Mouse (Mus musculus) bone marrow macrophage, adult 2 months (primary cell): ENCODE measurements around the gene Pacs2. TPM values are rescaled to one million over a fixed set of nuclear protein-coding genes. Genes with fewer than 3 reads are reported as not detected.

Experiments used
- H3K27ac ChIP-seq: 2 replicates; pipeline ENCODE4 v1.5.1; 2012; ENCODE audit warnings: low read depth, low read length; ENCODE audit not compliant: insufficient read depth
- H3K4me1 ChIP-seq: 2 replicates; pipeline ENCODE4 v1.6.1; 2012; ENCODE audit warnings: low read length; ENCODE audit not compliant: control insufficient read depth, insufficient read depth
- H3K4me3 ChIP-seq: 2 replicates; pipeline ENCODE4 v1.5.1; 2012; ENCODE audit warnings: mild to moderate bottlenecking, low read length, moderate library complexity; ENCODE audit not compliant: insufficient read depth
- CTCF ChIP-seq: IDR thresholded peaks from 2 replicates; pipeline ENCODE4 v1.5.1; 2012; ENCODE audit warnings: low read depth, mild to moderate bottlenecking, low read length, moderate library complexity
- POLR2A ChIP-seq: IDR thresholded peaks from 2 replicates; pipeline ENCODE4 v1.6.1; 2012; ENCODE audit warnings: mild to moderate bottlenecking, low read depth, low read length, borderline replicate concordance
- polyA plus RNA-seq: library from polyadenylated mRNA; stranded (reverse); fragments of >200 nt; gene quantifications from 2 replicates; pipeline ENCODE4 v1.2.4, GENCODE M21; 2012; ENCODE audit not compliant: missing spikeins, insufficient read depth, insufficient read length

Pacs2 gene
- polyA plus RNA-seq, 1 experiment = 62.2 TPM

DNA sequence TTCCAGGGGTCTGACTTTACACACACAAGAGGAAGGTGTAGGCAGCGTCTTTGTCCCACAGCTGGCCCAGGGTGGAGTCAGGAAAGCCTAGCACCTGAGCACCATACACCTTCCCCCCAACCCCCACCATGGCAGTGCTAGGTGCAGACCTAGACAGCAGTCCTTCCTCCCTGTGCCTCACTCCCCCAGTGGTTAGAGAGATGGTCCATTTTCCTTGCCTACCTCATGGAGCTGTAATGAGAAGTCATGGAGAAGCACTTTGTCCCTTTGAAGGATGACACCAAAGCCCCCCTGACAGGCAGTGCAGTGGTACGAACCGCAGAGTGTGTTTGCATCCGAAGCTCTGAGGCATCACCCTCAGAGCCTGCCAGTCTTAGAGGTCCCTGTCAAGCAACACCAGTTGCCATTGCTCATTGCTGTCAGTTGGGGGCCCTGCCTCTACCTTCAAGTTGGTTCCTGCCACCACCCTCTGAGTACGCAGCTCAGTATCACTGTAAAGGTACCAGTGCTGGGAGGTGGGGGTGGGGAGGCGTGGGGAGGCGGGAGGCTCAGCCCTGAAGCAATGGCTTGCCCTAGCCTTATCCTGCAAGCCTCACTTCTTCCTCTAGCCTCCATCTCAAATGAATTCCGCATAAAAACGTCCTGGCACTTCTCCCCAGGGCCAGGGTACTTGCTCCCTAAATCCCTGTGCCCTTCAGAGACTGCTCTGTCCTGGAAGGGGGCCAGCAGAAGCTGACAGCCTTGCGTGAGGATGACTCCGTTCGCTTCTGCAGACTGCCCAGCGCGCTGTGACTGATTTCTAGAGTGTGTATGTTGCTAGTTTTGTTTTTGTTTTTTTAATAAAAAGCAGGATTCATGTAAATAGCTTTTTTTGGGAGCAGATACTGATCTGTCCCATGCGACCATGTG, 59.4 kb downstream of the Pacs2 start:
- peaks cover 7% of the 10 kb centered on the region for H3K4me1 ChIP-seq
- H3K4me3 ChIP-seq = peak overlapping the region; percentile 19; the same call in 1 of the 2 replicates
- peak overlapping the region; percentile 22; the same call in 1 of the 2 replicates for H3K27ac ChIP-seq
- TF ChIP-seq CTCF (no peak), POLR2A (no peak)

DNA sequence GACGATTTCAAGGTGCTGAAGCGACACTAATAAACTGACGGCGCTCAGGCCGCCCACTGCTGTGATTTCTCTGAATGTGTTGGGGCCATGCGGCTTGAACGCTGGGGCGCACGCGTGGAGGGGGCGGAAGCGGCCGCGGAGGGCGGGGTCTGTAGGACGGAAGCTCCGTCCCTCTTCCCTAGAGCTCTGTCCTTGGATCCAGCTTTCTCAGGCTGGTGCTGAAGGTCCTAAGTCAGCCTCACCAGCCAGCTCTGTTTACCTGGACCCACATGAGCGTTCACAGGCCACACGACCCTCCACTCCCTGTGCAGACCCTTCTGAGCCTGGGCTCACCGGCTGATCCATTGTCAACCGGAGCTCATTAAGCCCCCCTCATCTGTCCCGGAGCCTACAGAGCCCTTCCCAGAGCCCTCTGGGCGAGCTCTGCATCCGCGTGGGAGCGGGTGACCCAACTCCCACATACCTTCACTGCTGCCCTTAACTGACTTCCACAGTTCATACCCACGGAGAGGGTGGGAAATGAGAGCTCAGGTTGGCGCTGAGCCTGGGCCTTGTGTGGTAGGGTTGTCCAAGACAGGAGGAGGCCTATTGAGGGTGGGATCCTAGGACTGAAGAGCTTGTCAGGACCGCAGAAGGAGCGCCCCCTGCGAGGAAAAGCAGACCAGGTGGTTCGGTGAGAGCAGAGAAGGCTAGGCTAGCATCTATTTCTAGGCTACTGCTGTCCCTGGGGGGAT, 60.2 kb downstream of the Pacs2 start, which contains the start of gene Tex22:
TSS of gene Tex22 (plus strand) at position 174 of the 734 bp plus-strand sequence.
- peaks cover 7% of the 10 kb centered on the region for H3K4me1 ChIP-seq
- H3K27ac ChIP-seq = peak within 1 kb of the TSS; percentile 22
- TF ChIP-seq CTCF = no peak
- no peak for TF ChIP-seq POLR2A
- peak within 1 kb of the TSS; percentile 54 for H3K4me3 ChIP-seq

DNA sequence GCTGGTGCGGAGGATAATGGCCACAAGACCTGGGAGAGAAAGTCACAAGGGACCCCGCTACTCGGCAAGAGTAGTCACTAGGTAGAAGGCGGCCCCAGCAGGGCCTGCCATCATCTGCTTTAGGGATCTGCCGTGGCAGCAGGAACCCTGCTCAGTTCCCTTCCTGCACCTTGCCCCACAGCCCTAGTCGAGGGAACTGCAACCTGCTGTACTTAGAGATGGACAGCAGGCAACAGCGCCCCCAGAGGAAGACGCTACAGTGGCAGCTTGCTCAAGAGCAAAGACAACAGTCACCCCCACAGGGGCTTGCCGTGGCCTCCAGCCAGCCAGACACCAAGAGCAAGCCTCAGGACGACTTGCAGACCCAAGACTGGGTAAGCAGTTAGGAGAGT, 60.8 kb downstream of the Pacs2 start:
- H3K4me3 ChIP-seq = peak overlapping the region; percentile 54; the same call in 1 of the 2 replicates
- H3K27ac ChIP-seq = no peak overlapping the region
- H3K4me1 ChIP-seq = peaks cover 7% of the 10 kb centered on the region
- TF ChIP-seq POLR2A (no peak), CTCF (peak; percentile 52; the same call in 1 of the 2 replicates)

DNA sequence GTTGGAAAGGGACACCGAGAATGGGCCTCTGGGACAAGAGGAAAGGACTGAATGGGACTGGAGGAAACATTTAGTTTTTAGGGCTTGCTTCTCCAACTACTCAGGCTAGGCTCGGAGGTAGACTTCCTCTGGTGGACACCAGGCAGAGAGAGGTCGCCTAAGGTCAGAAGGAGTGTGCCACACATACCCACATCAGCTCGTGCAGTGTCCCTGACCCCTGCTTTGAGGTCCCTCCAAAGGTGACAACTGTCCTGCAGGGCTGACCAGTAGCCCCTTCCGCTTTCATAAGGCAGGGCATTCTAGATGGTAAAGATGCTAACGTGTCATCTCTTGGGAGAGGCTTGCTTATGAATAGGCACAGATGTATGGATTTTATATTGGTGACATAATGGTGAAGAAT, 61.2 kb downstream of the Pacs2 start:
- H3K27ac ChIP-seq = no peak overlapping the region
- no peak overlapping the region for H3K4me3 ChIP-seq
- no peak for TF ChIP-seq CTCF
- no peak for TF ChIP-seq POLR2A
- H3K4me1 ChIP-seq = peaks cover 7% of the 10 kb centered on the region

DNA sequence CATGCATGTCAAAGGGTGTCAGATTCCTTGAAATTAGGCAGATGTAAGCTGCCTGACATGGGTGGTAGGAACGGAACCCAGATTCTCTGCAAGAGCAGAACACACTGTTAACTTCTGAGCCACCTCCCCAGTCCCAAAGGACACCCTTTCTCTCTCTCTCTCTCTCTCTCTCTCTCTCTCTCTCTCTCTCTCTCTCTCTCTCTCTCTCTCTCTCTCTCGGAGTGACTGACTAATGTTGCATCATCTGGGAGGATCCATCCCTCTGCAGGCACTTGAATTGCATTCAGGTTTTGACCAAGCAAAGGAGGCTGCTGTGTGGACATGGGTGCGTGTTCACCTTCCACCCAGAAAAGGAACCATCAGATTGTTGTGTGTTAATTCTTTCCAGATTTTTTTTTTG, 73.0 kb downstream of the Pacs2 start:
- Histone ChIP-seq H3K4me3 (no peak overlapping the region), H3K27ac (no peak overlapping the region), H3K4me1 (no peaks in the 10 kb centered on the region)
- TF ChIP-seq POLR2A (no peak), CTCF (no peak)

DNA sequence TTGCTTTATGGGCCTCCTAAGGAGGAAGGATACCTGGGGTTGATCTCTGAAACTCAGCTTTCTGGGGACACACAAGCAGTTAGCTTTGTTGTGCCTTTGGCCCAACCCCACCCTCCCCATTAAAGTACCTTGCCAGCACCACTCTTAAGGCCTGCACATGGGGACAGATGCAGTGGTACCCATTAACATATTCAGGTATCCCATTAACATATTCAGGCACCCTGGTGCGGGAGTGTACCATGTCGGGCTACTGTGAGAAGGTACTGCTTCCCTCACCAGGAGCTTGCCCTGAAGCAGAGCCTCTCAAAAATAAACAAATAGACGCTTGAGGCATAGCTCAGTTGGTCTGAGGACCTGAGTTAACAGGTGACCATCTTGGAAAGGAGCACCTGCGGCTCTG, 73.7 kb downstream of the Pacs2 start:
- TF ChIP-seq POLR2A = no peak
- H3K4me3 ChIP-seq = no peak overlapping the region

DNA sequence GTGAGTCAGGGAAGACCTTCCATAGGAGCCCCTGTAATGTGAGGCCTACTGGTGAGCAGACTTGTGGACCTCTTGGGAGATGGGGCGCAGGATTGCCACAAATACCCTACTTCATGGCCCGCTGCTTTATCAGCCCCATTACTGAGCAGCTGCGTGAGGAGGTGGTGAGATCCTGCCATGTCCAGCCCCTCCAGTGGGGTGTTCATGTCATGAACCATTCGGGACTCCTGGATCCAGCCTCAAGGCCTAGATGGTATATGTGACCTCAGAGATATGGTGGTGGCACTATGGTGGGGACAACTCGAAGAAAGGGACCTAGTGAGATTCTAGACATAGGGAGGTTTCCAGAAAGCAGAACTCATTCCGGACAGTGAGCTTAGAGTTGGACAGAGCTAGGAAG, 74.8 kb downstream of the Pacs2 start:
- Histone ChIP-seq H3K27ac (no peak overlapping the region), H3K4me1 (no peaks in the 10 kb centered on the region), H3K4me3 (no peak overlapping the region)
- TF ChIP-seq CTCF = no peak
- no peak for TF ChIP-seq POLR2A

More for the DNA sequence above, 73.7 kb downstream of the Pacs2 start:
- no peaks in the 10 kb centered on the region for H3K4me1 ChIP-seq
- H3K27ac ChIP-seq = no peak overlapping the region

DNA sequence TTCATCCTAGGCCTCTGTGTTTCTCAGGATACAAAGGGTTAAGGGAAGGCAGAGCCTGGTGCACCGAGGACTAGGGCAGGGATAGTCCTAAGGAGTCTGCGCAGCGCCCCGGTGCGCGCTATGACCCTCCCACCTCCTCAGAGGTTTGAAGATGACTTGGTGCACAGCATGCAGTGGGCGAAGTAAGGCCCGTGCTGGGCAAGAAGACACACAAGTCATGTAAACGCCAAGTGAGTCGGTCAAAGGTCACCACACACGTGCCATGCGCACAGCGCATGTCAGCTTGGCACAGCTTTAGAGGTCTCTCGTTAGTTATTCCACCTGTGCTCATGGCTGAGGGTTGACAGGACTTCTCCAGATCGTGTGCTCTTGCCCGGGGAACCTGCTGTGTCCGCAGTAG, 75.7 kb downstream of the Pacs2 start:
- H3K4me3 ChIP-seq = no peak overlapping the region
- no peaks in the 10 kb centered on the region for H3K4me1 ChIP-seq
- no peak overlapping the region for H3K27ac ChIP-seq
- TF ChIP-seq CTCF (no peak), POLR2A (no peak)

DNA sequence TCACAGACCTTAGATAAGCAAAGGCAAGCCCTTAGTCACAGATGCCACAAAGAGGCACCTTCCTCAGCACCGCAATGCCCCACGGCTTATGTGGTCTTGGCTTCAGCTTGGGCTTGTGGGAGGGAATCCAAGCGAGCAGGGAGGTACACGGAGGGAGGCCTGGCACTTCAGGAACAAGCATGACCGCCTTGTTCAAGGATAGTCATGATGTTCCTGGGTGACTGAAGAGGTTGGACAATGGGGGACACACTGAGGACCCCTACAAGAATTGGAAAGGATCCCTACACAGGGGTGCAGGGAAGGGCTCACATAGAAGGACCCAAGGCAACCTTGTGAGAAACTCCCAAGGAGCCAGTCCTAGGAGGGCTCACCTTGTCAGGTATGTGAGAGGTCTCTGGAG, 82.7 kb downstream of the Pacs2 start:
- H3K4me3 ChIP-seq = no peak overlapping the region
- H3K27ac ChIP-seq = no peak overlapping the region
- TF ChIP-seq CTCF (no peak), POLR2A (no peak)
- H3K4me1 ChIP-seq = peaks cover 11% of the 10 kb centered on the region

DNA sequence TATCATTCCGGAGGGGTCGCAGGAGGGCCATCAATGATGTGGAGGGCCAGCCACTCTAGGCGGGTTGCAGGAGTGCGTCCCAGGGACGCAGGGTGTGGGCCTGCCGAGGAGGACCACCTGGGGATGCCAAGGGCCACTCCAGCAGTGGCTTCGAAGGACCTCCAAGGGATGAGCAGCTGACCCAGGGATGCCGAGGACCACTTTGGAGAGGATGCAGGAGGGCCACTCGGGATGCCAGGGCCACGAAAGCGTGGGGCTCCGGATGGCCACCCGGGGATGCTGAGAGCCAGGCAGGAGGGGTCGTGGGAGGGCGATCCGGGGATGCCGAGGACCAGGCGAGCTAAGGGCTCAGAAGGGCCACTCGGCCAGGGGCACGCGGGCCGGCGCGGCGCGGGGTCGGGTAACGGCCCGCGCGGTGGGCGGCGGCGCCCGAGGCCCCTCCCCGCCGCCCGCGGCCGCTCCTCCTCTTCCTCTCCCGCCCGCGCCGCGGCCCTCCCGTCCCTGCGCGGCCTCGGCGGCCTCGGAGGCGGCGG, 83.5 kb downstream of the Pacs2 start, which contains the start of gene Mta1:
TSS of gene Mta1 (plus strand) at position 530 of the 533 bp plus-strand sequence.
- Histone ChIP-seq H3K27ac (no peak within 1 kb of the TSS), H3K4me3 (peak within 1 kb of the TSS; percentile 79), H3K4me1 (peaks cover 14% of the 10 kb centered on the region)
- TF ChIP-seq POLR2A (no peak), CTCF (no peak)
